Mouse (Mus musculus) embryonic fibroblast, embryonic 13.5 days (primary cell): ENCODE results near the gene Ahnak2.

ENCODE experiments used
- CTCF ChIP-seq: IDR thresholded peaks from 2 replicates; pipeline ENCODE4 v1.5.1; 2011; ENCODE audit warnings: mild to moderate bottlenecking, control low read depth, low read length, moderate library complexity, borderline replicate concordance; ENCODE audit not compliant: insufficient read depth
- POLR2A ChIP-seq: IDR thresholded peaks from 2 replicates; pipeline ENCODE4 v1.6.1; 2011; ENCODE audit warnings: low read depth, mild to moderate bottlenecking, control low read depth, low read length, moderate library complexity

DNA sequence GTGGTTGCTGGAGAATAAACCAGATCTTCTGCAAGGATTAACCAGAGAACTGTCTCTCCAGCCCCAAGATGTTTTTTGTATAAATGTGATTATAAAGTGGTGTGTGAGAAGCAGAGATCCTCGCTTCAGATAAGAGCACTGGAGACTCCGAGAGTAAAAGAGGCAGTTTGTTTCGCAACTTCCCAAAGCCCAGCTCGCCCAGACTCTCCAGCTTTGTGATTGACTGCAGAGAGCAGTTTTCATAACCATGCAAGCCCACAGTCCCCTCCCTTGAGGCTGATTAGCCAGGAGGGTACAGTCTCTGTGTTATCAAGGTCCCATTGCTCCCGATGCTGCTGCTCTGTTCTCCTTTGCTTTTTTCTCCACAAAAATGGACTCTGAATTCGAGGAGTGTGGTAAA lies 31.1 kb upstream of the Ahnak2 start:
- TF ChIP-seq POLR2A (no peak), CTCF (no peak)
